Mouse (Mus musculus) mouse trophoblast stem cell (cell line): ENCODE results near the gene Rab24.

Experiments used
- in situ Hi-C, 2 experiments: fragments of 300-500 bp; cut with MseI, MboI; formaldehyde crosslinking; loops; 2 replicates in 1 of 2; 3 replicates in 1 of 2; pipeline ENCODE4 v1.15.1; 2025

Gene Rab24

DNA sequence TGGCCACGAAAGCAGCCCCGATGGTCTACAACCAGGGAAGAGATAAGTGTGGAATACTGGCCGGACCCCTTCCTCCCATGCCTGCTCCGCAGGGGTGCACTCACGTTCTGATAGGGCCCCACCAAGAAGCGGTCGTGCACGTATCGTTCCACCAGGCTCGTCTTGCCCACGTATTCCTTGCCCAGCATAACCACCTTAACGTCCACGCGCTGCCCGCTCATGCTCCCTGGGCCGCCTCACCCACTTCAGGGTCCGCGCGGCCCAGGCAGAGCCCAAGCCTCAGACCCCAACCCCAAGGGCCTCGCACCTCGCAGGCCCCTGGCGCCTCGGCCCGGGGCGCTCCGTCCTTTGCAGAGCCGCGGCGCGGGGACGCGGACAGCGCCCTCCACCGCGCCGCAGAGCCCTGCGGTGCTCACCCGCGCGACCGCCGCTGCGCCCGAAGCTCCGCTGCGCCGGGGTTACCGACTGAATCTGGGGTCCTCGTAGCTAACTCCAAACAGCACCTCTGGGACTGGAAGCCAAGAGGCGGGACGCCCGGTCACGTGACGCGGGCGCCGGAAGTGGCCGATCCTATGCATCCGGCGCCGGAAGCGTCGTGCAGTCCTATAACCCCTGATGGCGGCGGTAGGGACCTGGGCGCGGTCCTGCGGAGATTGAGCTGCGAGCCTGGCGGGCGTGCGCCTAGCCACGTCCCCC, at the start of gene Rab24:
TSS of gene Rab24 (minus strand) at position 513 of the 696 bp plus-strand sequence.
- in situ Hi-C loops: no loop called here

DNA sequence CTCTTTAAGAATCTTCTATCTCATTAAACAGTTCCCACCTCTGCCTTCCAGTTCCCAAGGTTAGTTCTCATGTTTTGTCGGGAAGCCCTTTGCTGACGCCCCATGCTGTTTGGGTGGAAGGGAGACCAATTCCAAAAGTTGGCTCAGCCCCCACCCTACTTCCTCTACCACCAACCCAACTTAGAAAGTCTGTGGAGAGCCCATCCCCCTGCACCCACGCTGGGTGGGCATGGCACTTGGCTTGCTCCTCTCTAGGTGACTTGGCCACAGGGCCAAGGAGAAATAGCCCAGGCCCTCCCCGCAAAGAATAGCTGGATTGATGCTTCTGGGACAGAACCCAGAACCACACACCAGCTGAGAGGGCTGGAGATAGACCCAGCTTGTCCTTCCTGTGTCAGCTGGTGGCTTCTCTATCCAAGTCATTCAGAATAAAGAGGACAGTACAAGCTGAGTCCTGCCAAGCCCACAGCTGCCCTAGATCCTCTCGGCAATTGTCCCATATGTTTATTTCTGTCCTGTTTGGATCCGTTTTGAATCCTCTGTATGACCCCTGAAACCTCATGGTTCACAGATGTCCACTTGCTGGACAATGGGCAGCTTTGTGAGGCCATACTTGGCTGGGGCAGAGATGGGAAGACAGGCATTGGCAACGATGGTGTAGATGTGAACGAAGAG, 49.4 kb upstream of the Rab24 start:
- in situ Hi-C loops: no loop called here

DNA sequence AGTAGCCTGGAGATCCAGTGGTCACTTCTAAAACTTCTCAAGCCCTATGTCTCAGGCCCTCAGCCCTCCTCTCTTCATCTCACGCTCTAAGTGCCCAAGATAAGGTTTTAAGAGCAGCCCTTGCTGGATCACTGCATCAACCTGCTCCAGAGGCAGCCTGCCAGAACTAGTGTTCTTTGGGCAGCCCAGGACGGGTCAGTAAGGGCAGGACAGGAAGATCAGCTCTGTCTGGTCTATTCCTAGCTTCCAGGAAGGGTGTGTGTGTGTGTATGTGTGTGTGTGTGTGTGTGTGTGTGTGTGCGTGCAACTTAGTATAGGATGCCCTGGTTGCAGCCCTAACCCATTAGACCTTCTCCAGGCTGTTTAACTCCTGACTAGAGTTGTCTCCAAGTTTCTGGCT, 48.5 kb upstream of the Rab24 start:
- in situ Hi-C loops: no loop called here

DNA sequence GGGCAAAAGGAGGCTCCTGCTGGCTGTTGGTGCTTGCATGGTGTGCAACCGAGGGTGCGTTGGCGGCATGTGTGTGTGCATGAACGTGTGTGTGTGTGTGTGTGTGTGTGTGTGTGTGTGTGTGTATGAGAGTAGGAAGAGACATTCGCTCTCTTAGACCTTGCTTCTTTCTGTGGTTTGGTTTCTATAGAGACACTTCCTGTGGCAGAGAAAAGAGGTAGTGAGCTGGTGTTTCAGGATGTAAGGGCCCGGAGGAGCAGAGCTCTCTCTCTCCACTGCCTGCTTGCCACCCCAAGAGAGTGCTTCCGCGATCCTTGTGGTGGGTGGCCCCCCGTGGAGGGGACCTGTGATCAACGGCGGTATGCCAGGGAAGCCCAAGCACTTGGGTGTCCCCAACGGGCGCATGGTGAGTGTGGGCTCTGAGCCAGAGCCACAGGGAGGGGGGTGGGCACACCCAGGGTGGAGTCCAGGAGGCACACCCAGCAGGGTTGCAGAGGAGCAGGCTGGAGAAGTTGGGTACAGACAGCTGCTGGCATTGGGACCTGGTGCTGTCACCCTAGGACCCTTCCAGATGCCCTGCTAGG, 47.9 kb upstream of the Rab24 start, which contains the start of gene Rgs14:
TSS of gene Rgs14 (plus strand) at position 202 of the 584 bp plus-strand sequence.
- in situ Hi-C loops: no loop called here

DNA sequence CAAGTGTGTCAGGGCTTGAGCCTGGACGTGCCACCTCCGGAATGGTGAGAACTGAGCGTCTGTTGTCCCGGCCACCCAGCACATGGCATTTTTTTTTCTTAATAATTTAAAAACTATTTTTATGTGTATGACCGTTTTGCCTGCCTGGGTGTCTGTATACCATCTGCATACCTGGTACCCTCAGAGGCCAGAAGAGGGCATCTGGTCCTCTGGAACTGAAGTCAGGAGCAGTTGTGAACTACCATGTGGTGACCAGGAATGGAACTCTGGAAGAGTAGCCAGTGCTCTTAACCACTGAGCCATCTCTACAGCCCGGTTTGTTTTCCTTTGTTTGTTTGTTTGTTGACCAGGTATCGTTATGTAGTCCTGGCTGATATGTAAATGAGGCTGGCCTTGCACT, 46.7 kb upstream of the Rab24 start:
- in situ Hi-C loops: no loop called here

DNA sequence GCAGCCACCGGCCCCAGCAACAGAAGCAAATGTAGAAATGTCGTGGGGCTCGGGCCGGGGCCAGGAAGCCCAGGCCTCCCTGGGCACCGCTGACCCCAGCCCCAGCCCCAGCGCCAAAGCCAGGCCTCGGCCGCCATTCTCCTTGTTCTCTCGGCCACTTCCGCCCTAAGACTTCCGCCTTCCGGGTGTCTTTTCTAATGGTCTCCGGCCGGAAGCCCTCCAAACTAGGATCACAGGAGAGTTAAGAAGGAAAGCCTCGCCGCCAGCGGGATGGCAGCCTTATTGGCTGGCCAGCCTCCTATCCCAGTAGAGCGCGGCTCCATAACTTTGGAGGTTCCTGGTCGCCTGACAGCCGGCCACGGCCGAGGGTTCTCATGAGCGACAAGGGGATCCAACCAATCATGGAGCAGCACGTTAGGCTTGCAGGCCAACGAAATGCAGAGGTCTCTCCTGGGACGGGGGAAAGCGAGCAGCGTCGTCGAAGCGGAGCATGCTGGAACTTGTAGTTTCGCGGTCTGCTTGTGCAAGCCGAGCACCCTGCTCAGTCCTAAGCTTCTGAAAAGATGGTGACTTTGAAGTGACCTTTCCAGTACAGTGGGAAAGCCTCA, 40.8 kb upstream of the Rab24 start, which contains the start of gene Lman2:
TSS of gene Lman2 (minus strand) at position 331 of the 608 bp plus-strand sequence.
- in situ Hi-C loops: no loop called here

DNA sequence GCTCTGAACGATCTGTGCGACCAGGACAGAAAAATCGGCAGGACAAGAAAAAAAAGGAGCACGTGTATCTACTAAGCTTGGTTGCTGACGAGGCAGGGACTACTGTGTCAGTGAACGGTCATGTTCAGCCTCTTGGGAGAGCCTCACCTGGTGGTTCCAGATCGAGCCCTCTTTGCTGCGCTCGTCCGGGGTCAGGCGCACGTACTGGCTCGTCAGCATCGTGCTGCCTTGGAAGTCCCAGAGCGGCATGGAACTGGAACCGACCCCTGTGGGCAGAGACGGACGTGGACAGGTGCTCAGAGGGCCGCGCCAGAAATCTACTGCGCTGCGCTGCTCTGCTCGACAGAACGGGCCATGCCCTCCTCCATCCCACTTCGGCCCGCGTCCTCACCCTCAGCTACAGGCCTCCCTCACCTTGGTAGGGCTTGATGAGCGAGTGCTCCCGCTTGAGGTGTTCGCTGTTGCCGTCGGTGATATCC, 40.3 kb upstream of the Rab24 start:
- in situ Hi-C loops: no loop called here

DNA sequence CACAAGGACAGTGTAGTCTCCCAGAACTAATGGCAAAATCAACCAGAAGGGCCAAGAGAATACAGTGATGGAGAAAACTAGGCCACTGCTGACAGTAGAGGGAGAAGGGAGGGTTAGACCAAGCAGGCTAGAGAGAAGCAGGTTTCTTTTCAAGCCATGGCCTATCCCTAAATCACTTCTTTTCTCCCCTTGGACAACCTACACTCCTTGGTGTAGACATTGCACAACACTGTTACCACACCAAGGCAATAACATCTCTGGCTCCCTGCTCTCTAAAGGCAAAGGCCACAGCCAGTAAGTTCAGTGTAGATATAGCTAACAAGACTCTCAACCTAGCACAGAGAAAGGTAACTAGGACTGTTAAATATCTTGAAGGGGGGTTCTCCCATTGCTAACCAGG, 39.4 kb upstream of the Rab24 start:
- in situ Hi-C loops: no loop called here

DNA sequence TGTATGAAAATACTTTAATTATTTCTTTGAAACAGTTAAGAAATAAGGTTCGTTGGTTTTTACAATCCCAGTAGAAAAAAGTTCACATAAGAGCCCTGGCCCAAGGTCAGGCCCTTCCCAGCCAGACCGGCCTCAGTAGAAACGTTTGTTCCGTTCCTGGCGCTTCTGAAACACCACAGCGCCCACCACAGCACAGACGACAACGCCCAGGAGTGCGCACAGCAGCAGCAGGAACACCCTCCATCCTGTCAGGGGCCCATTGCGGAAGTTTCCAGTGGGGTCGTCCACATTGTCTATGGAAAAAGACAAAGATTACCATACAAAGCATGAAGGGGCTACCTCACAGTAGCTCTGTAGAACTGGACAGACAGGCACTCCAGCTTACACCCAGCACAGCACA, 25.0 kb upstream of the Rab24 start:
- in situ Hi-C loops: no loop called here

DNA sequence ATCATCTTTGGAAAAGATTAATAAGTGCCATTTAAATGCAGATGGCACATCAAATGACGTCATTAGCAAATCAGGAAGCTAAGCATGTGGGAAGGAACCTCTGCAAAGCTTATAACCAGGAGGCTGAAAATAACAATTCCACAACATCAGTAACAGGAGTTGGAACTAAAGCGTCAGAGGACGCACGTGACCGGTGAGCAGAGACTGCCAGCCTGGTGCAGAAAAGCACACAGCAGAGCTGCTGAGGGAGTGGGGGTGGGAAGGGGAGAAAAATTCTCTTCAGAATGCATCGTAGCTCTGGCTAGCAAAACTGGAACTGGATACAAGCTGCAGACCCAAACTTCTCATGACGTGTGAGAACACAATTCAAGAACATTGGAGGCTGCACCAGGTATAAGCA, 22.5 kb upstream of the Rab24 start:
- in situ Hi-C loops: no loop called here

DNA sequence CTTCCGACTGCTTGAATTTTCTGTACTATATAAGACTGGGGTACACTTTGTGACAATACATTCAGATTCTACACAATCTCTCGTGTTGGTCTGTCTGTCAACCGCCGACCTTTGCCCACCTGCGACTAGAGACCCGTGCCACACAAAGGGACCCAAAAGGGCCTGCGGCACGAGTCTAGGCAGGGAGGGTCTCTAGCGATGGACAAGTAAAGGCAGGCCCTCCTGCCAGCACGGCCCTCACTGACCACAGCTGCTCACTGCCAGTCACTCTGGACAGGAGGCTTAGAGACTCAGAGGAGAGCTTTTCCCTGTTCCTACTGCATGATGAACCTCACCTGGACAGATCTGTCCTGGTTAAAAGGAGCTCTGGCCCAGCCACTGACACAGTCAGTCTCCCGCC, 20.7 kb upstream of the Rab24 start:
- in situ Hi-C loops: no loop called here

DNA sequence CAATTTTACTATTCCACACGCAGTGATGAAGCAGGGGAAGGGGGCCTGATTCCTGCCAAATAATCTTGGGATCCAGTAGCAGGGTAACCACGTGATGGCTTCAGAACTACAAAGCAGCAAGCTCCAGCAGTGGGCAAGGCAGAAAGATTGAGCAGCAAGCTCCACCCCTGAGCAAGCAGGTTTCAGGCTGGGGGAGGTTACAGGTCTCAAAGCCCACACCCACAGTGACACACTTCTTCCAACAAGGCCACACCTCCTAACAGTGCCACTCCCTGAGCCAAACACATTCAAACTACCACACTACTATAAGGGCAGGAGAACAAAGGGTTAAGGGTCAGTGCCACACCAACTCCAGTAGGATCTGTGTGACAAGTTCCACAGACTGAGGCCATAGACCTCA, 17.5 kb upstream of the Rab24 start:
- in situ Hi-C loops: no loop called here

DNA sequence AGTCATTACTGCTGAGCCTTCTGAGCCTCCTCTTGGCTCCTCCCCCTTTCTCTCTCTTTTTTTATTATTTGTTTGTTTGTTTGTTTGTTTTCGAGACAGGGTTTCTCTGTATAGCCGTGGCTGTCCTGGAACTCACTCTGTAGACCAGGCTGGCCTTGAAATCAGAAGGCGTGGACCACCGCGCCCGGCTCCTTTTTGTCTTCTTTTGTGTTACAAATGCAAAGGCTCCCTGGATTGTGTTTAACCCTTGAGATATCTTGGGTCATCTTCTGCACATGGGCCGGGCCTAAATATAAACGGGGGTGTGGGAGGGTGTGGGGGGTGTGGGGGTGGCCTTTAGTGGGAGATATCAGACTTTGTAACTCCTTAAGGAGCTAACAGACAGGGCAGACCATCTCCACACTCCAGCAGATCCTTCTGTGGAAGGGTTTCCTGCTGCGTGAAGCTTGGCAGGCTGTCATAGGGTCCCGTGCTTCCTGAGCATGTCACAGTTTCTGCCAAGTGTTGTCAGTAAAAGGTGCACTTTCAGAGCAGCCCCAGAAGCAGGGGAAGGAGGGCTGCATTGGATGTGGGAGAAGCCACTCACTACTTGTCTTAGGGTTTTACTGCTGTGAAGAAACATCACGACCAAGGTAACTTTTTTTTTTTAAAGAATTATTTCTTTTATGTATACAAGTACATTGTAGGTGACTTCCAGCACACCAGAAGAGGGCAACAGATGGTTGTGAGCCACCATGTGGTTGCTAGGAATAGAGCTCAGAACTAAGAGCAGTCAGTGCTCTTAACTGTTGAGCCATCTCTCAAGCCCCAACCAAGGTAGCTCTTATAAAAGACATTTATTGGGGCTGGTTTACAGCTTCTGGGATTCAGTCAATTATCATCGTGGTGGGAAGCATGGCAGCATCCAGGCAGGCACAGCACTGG, 16.6 kb upstream of the Rab24 start:
- in situ Hi-C loops: no loop called here

DNA sequence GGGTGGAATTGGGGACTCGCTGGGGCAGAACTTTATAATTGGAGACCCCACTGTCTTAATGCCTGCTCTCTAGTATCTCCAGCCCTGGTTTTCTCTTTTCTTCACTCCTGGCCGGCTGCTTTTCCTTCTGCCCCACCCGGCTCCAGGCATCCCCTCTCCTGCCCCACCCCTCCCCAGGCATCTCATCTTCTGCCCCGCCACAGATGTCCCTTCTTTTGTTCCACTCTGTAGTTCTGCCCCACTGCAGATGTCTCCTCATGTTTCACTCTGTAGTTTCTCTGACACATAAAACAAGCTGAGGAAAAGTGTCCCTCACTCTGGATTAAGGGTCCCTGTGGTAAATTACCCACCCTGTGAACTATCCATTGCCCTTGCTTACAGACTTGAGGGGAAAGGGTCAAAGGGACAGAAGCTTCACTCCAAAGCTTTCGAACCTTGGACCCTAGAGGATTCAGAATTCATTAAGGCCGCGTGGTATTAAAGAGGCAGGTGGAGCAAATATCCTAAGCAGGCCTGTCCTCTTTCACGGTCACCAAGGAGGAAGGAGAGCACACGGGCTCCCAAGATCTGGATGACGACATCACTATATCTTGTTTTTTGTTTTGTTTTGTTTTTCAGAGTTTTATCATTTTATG, 15.7 kb upstream of the Rab24 start:
- in situ Hi-C loops: no loop called here

DNA sequence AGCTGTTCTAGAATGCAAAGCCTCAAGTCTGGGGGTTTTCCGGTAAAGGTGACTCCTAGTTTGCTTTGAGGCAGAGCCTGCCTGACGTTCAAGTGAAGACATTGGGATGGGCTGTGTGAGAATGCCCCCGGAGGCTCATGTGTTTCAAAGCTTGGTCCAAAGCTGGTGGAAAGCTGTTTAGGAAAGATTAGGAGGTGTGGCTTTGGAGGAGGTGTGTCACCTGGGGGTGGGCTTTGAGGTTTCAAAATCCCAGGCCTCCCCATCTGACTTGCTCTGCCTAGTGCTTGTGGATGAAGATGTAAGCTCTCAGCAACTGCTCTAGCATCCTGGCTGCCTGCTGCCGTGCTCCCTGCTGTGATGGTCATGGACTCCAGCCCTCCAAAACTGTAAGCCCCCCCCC, 14.0 kb upstream of the Rab24 start:
- in situ Hi-C loops: no loop called here

DNA sequence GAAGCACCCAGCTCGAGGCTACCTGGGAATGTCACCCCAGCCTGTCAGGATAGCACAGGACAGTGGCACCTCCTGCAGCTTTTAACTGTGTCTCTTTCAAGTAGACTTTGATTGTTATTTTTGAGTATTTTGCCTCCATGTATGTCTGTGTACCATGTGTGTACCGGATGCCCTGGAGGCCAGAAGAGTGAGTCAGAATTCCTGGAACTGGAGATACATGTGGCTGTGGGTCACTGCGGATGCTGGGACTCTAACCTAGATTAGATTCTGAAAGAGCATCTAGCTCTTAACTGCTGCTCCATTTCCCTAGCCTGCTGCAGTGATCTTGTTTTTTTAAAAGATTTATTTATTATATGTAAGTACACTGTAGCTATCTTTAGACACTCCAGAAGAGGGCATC, 10.6 kb upstream of the Rab24 start:
- in situ Hi-C loops: no loop called here

DNA sequence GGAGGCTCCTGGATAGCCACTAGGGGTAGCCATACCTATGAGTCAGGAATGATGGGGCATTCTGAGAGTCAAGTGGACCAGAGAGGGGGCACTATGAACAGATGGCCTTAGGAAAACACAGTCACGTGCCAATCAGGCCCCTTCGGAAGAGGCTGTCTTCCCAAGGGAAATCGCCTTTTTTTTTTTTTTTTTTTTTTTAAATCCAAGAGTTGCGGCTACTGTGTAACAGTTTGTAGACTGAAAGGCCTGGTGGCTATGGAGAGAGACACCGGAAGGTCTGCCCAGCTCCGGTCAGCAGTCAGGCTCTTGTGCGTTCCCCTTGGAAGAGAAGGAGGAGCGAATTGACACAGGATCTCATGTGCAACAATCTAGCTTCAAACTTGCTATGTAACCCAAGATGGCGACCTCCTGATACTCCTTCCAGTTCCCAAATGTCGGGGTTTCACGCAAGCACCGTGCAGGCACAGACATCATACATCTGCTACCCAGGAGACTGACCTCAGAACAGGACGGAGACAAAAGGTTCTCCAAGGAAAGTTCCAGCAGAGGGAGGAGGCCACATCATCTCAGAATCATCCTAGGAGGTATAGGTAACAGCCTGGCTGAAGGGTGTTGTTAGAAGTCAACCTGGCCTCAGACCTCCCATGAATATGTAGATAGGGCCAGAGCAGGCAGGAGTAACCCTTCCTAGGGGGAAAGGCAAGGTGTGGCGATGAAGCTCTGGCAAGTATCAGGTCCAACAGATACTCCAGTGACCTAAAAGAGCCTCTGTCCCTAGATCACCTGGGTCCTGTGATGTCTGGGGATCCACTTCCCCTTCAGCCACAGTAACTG, 9.0 kb upstream of the Rab24 start:
- in situ Hi-C loops: no loop called here

DNA sequence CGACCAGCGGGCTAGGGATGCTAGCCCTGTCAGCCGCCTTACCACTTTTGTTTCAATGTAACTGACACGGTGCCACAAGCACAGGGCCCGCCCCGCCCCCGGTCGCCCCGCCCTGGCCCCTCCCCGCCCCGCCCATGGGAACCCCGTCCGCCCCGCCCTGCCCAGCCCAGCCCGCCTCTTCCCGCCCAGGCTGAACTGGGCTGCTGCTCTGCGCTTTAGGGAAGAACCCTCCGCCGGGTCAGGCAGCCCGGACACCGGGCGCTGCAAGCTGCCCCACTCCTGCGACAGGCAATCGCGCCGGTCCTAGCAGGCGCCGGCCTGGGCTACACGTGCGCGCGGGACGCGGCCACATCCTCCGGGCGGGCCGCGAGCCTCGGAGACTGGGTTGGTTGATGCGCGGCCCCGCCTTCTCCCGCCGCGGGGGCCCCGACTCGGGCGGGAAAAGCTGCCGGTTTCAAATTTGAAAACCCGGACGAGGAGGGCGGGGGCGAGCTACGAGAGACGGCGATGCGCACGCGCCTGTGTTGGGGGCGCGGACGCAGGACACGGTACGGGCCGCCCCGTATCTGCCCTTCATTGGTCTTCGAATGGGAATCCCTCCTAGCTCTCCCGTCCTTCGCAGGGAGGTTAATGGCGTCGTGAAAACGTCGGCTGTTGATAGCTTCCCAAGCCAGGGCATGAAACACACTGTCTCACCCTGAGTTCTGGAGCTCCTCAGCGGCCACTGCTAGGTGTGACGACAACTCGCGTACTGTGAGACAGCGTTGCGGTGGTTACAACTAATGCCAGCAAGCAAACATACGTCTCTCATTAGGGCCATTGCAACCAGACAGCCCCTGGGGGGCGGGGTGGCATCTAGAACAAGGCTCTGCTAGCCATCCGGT, 8.2 kb upstream of the Rab24 start, which contains the start of gene Mxd3:
TSS of gene Mxd3 (minus strand) at position 141 of the 884 bp plus-strand sequence.
- in situ Hi-C loops: no loop called here
